Mouse (Mus musculus) Patski (cell line): Measurements from ENCODE around the gene 1700047I17Rik2. TPM values are rescaled to one million over a fixed set of nuclear protein-coding genes. Genes with fewer than 3 reads are reported as not detected.
"Not testable (repeated sequence)": the region's sequence is repeated elsewhere in the genome, so short reads cannot be mapped to it uniquely, and the experiment has no call there.

ENCODE experiments used
- ATAC-seq: fragments of 100-300 bp; one replicate; pipeline ENCODE4 v1.8.0; 2021
- CTCF ChIA-PET: fragments of 350-600 bp; sonication (Branson Sonifier 250); formaldehyde crosslinking; loops from one replicate; lab custom pipeline; 2022; ENCODE audit warnings: inconsistent platforms; lab: Charles Lee
- POLR2A ChIA-PET: fragments of 350-600 bp; sonication (Branson Sonifier 250); formaldehyde crosslinking; loops from one replicate; lab custom pipeline; 2022; ENCODE audit warnings: antibody characterized with exemption, inconsistent platforms; lab: Charles Lee
- DNase-seq: peaks from one replicate; pipeline ENCODE4 v3.0.0-alpha.2; 2011; ENCODE audit warnings: low read depth, low spot score
- H3K27me3 ChIP-seq: fragments of 371-371 bp; one replicate; pipeline ENCODE4 v1.5.1; 2021
- in situ Hi-C: fragments of 300-500 bp; cut with MboI; formaldehyde crosslinking; loops from 3 replicates; pipeline ENCODE4 v1.11.1; 2018; ENCODE audit warnings: low pct_unique_long_range_greater_than_20kb, mixed read lengths
- polyA plus RNA-seq: library from polyadenylated mRNA; unstranded; gene quantifications from one replicate; pipeline ENCODE4 v1.2.3, GENCODE M21; 2021

1700047I17Rik2 gene
- polyA plus RNA-seq = not detected

- DNase-seq, CTCF ChIA-PET, POLR2A ChIA-PET, H3K27me3 ChIP-seq, in situ Hi-C loops: not testable (repeated sequence)
- ATAC-seq = peak; percentile 90
Measured at GRCm38 (mm10) chr12:55199306-55199705, at the start of gene 1700047I17Rik2. TSS of gene 1700047I17Rik2 (plus strand) at chr12:55199592.

- POLR2A ChIA-PET, H3K27me3 ChIP-seq, CTCF ChIA-PET, in situ Hi-C loops, DNase-seq: not testable (repeated sequence)
- peak; percentile 84 for ATAC-seq
Measured at GRCm38 (mm10) chr12:55154559-55155448, 44.6 kb upstream of the 1700047I17Rik2 start, which contains the start of gene Srp54b. TSS of gene Srp54b (plus strand) at chr12:55155104.

- H3K27me3 ChIP-seq, POLR2A ChIA-PET, ATAC-seq, in situ Hi-C loops, CTCF ChIA-PET, DNase-seq: not testable (repeated sequence)
Measured at GRCm38 (mm10) chr12:55155449-55155783, 44.0 kb upstream of the 1700047I17Rik2 start.

DNA sequence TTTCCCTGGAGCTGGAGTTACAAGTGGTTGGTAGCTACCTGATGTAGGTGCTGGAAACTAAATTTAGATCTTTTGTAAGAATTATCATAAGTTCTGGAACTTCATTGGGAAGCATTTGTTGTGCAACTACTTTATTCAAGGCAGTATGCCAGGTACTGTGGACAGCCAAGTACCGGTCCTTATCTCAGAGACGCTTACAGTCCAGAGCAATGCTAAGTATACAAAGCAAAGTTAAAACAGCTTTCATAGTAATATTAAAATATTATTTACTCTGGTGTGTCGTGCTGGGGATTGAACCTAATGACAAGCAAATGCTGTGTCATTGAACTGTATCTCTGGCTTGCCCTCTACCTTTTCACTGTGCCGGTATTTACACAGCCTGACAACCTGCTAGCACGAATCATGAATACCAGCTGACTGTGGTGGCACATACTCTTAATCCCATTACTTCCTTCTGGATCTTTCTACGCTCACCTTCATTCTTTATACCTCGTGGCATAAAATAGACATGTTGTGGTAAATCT, 32.3 kb upstream of the 1700047I17Rik2 start:
- DNase-seq, POLR2A ChIA-PET, H3K27me3 ChIP-seq, ATAC-seq, in situ Hi-C loops, CTCF ChIA-PET: not testable (repeated sequence)

DNA sequence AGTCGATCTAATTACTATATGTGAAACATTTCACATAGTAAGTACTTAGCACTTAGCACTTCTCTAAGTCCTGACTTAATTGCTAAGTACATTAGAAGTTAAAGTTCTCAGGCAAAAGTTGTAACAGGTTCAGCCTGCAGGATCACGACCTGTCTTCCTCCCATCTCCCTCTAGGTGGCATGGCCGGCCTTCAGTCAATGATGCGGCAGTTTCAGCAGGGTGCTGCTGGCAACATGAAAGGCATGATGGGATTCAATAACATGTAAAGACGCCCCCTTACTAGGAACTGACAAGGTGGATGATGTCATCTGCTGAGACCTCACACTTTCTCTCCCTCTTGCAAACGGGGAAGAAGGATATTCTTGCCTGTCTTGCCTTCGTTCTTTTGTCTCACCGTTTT, 11.7 kb upstream of the 1700047I17Rik2 start:
- H3K27me3 ChIP-seq, POLR2A ChIA-PET, ATAC-seq: not testable (repeated sequence)

DNA sequence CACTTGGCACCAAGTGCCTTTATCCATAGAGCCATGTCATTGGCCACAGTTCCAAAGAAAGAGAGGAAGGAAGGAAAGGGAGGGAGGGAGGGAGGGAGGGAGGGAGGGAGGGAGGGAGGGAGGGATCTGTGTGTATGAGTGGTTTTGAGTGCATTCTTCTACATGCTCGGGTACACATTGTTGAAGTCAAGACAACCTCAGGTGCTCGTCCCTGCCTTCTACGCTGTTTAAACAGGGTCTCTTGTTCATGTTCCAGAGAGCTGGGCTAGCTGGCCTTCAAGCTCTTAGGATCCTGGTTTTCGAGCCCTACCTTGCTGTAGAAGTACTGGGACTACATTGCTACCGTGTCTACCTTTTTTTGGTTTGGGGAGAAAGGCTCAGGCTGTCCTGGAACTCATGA, 10.3 kb upstream of the 1700047I17Rik2 start:
- POLR2A ChIA-PET, ATAC-seq, in situ Hi-C loops, DNase-seq, H3K27me3 ChIP-seq, CTCF ChIA-PET: not testable (repeated sequence)

More for the DNA sequence above, 11.7 kb upstream of the 1700047I17Rik2 start:
- in situ Hi-C loops, CTCF ChIA-PET, DNase-seq: not testable (repeated sequence)

GRCm38 (mm10) chr12:55199799-55200198, 407 bp downstream of the 1700047I17Rik2 start:
- H3K27me3 ChIP-seq, in situ Hi-C loops, CTCF ChIA-PET, DNase-seq, POLR2A ChIA-PET: not testable (repeated sequence)
- peak; percentile 21 for ATAC-seq

- CTCF ChIA-PET, in situ Hi-C loops, H3K27me3 ChIP-seq, DNase-seq, POLR2A ChIA-PET, ATAC-seq: not testable (repeated sequence)
Measured at GRCm38 (mm10) chr12:55212944-55213343, 13.6 kb downstream of the 1700047I17Rik2 start.

DNA sequence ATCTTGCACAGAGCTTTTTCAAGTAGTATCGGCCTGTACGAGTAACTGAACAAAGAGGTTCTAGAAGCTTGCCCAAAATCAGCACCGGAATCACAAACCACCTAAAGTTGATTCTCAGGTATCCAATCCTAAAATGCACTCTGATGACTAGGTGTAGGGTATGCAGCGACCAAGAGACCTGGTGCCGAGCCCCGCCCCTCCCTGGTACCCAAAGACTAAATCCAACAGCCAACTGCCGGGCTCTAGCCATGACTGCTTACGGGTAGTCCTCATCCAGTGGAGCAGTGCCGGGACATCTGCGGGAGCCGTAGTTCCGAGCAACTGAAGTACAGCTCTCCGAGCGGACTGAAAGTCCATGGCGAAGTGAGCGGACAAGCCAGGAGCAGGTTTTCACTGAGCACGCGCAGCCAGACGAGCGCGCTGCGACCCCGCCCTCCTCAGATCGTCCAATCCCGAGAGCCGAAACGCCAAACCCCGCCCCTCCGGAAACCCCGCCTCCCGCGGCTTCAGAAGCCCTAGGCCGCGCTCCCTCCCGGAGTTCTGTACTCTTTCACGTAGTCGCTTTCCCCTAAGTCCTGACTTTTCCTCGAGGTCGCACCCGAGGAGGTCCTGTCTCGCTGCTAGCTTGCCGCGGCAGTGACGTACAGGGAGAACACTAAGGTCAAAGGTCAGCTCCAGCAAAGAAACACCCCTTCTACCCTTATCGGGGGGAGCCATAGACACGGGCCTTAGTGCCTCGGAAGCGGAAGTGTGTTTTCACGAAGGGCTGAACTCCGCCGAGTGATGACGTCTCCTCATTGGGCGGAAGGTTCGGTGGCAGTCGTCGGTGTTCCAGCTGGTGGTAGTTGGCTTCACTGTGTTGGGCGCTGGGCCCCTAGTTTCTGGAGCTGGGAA, 30.5 kb downstream of the 1700047I17Rik2 start, which contains the start of gene Srp54c:
Gene Srp54c (plus strand): TSS at position 543 of the 894 bp plus-strand sequence.
- POLR2A ChIA-PET, in situ Hi-C loops, H3K27me3 ChIP-seq, DNase-seq, CTCF ChIA-PET: not testable (repeated sequence)
- peak; percentile 90 for ATAC-seq

GRCm38 (mm10) chr12:55230520-55230861, 31.1 kb downstream of the 1700047I17Rik2 start:
- ATAC-seq, DNase-seq, POLR2A ChIA-PET, CTCF ChIA-PET, in situ Hi-C loops, H3K27me3 ChIP-seq: not testable (repeated sequence)

DNA sequence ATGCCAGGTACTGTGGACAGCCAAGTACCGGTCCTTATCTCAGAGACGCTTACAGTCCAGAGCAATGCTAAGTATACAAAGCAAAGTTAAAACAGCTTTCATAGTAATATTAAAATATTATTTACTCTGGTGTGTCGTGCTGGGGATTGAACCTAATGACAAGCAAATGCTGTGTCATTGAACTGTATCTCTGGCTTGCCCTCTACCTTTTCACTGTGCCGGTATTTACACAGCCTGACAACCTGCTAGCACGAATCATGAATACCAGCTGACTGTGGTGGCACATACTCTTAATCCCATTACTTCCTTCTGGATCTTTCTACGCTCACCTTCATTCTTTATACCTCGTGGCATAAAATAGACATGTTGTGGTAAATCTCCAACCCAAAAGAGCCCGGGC, 42.9 kb downstream of the 1700047I17Rik2 start:
- CTCF ChIA-PET, in situ Hi-C loops, DNase-seq, H3K27me3 ChIP-seq, ATAC-seq, POLR2A ChIA-PET: not testable (repeated sequence)

DNA sequence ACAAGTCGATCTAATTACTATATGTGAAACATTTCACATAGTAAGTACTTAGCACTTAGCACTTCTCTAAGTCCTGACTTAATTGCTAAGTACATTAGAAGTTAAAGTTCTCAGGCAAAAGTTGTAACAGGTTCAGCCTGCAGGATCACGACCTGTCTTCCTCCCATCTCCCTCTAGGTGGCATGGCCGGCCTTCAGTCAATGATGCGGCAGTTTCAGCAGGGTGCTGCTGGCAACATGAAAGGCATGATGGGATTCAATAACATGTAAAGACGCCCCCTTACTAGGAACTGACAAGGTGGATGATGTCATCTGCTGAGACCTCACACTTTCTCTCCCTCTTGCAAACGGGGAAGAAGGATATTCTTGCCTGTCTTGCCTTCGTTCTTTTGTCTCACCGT, 62.6 kb downstream of the 1700047I17Rik2 start:
- POLR2A ChIA-PET, H3K27me3 ChIP-seq, ATAC-seq, DNase-seq, in situ Hi-C loops, CTCF ChIA-PET: not testable (repeated sequence)

DNA sequence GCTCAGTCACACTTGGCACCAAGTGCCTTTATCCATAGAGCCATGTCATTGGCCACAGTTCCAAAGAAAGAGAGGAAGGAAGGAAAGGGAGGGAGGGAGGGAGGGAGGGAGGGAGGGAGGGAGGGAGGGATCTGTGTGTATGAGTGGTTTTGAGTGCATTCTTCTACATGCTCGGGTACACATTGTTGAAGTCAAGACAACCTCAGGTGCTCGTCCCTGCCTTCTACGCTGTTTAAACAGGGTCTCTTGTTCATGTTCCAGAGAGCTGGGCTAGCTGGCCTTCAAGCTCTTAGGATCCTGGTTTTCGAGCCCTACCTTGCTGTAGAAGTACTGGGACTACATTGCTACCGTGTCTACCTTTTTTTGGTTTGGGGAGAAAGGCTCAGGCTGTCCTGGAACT, 64.0 kb downstream of the 1700047I17Rik2 start:
- in situ Hi-C loops, POLR2A ChIA-PET, H3K27me3 ChIP-seq, DNase-seq, ATAC-seq, CTCF ChIA-PET: not testable (repeated sequence)
